Mouse (Mus musculus) testis, adult 10 weeks (tissue): Measurements from ENCODE around the gene Hnrnpm. TPM values are rescaled to one million over a fixed set of nuclear protein-coding genes. Genes with fewer than 3 reads are reported as not detected.

Experiments
- polyA plus RNA-seq: library from polyadenylated mRNA; stranded (reverse); fragments of 350-450 nt; fragmentation: Illumina TruSeq; extraction: RNeasy Lipid Tissue Mini Kit (QIAGEN cat#74804); gene quantifications from one replicate; pipeline ENCODE4 v1.2.3, GENCODE M21; 2014; ENCODE audit warnings: low read depth, low replicate concordance

Gene Hnrnpm
- 275 TPM for polyA plus RNA-seq

DNA sequence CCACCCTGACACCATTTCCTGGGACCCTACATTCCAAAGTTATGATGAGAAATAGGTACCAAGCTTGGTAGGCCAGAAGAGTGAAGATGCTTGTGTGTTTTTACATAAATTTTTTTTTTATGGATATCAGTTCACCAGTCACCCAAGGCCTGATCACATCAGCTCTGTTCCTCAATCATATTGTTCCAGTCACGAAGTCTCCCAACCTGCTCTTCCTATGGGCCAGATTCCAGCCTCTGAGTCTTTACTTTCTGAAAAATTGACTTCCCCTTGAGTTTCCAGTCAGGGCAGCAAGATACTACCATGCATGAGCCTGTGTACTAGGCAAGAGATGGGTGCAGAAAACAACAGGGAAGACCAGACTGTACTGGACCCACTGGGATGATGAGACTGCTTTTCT lies at the start of gene Hnrnpm:
Gene Hnrnpm, minus strand, starts transcription at position 101 of the 400 bp plus-strand sequence.

GRCm38 (mm10) chr17:33718384-33718881 lies 31.8 kb upstream of the Hnrnpm start, which contains the start of gene March2:
Gene March2, minus strand, starts transcription at chr17:33718670.

GRCm38 (mm10) chr17:33637516-33638276 lies 49.0 kb downstream of the Hnrnpm start, which contains the start of gene Pram1:
Gene Pram1, plus strand, starts transcription at chr17:33638056.

DNA sequence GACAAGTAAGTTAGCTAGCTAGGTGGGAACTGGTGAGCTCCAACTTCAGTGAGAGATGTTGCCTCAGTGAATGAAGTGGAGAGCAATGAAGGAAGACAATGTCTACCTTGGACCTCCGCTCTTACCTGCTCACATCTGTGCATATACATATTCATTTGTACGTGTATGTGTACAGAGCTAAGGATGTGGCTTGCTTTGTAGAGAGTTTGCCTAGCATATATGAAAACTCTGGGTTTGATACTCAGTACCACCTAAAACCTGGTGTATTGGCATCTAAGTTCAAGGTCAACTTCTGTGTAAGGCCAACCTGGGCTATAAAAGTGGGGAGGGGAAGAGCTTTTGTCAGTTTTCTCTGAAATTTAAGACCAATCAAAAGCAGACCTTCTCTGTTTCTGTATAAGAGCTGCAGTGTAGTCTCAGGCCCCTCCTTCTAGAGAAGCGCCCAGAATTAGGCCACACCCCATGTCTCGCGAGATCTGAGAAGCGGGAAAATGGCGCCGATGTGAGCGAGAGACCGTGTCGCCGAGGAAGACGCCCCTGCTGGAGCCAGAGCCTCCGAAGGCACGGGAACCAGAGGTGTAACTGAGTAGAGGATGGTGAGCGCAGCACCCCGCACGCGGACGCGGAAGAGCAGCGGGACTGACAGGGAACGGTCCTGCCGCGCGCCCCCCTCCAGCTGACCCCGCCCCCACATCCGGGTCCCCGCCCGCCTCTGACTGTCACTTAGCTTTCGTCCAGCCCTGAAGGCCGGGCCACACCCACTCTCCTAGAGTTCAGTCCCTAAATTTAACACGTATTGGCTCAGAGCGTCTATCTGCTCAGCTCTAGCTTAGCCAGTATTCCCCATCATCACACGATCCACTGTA lies 57.8 kb downstream of the Hnrnpm start, which contains the start of gene Zfp414:
Gene Zfp414, plus strand, starts transcription at position 470 of the 866 bp plus-strand sequence.

Other genes with a start within 250 kb of the Hnrnpm start
- gene Adamts10, start 162.7 kb downstream of the Hnrnpm start, polyA plus RNA-seq: 0.63 TPM
- not detected for gene Myo1f, start 131.2 kb downstream of the Hnrnpm start, polyA plus RNA-seq
- 3.4 TPM for gene Zfp414, start 57.8 kb downstream of the Hnrnpm start, polyA plus RNA-seq
- gene Pram1, start 48.8 kb downstream of the Hnrnpm start, polyA plus RNA-seq: not detected
- 17.2 TPM for gene March2, start 31.8 kb upstream of the Hnrnpm start, polyA plus RNA-seq
- gene Rab11b, start 73.7 kb upstream of the Hnrnpm start, polyA plus RNA-seq: 8.2 TPM
- 0.36 TPM for gene Angptl4, start 95.0 kb upstream of the Hnrnpm start, polyA plus RNA-seq
- 15.3 TPM for gene Kank3, start 123.7 kb upstream of the Hnrnpm start, polyA plus RNA-seq
- 54.7 TPM for gene Rps28, start 137.7 kb upstream of the Hnrnpm start, polyA plus RNA-seq
- 19.3 TPM for gene Ndufa7, start 137.7 kb upstream of the Hnrnpm start, polyA plus RNA-seq
- 36.7 TPM for gene Cd320, start 156.2 kb upstream of the Hnrnpm start, polyA plus RNA-seq
- not detected for gene Gm7029, start 187.0 kb upstream of the Hnrnpm start, polyA plus RNA-seq
- gene Kifc1, start 203.8 kb upstream of the Hnrnpm start, polyA plus RNA-seq: 3.2 TPM
- gene Platr17, start 218.3 kb upstream of the Hnrnpm start, polyA plus RNA-seq: 0.48 TPM
- gene Daxx, start 222.6 kb upstream of the Hnrnpm start, polyA plus RNA-seq: 31.5 TPM
- gene Tapbp, start 229.0 kb upstream of the Hnrnpm start, polyA plus RNA-seq: 25.5 TPM
- gene Zbtb22, start 229.0 kb upstream of the Hnrnpm start, polyA plus RNA-seq: 3.0 TPM
- gene Rgl2, start 242.7 kb upstream of the Hnrnpm start, polyA plus RNA-seq: 6.7 TPM